Mouse (Mus musculus): ENCODE results near the gene Atg2b. TPM values are rescaled to one million over a fixed set of nuclear protein-coding genes. Genes with fewer than 3 reads are reported as not detected.

Atg2b gene
- total RNA-seq (2023): 46.4 TPM

GRCm38 (mm10) chr12:105685001-105685691 is at the start of gene Atg2b:
Gene Atg2b (minus strand): TSS chr12:105685211.

GRCm38 (mm10) chr12:105705799-105706487 is 20.9 kb upstream of the Atg2b start, which contains the start of gene Ak7:
Gene Ak7 (plus strand): TSS chr12:105705976.

GRCm38 (mm10) chr12:105683933-105684901 is 794 bp downstream of the Atg2b start, which contains the start of gene Gskip:
Gene Gskip (plus strand): TSS chr12:105684829.

GRCm38 (mm10) chr12:105602581-105603210 is 82.3 kb downstream of the Atg2b start, which contains the start of gene Bdkrb1:
Gene Bdkrb1 (plus strand): TSS chr12:105603085.

Other genes with a start within 250 kb of the Atg2b start
- not detected for gene D430019H16Rik, start 231.4 kb downstream of the Atg2b start, total RNA-seq (2023)
- gene Bdkrb2, start 122.0 kb downstream of the Atg2b start, total RNA-seq (2023): not detected
- not detected for gene Bdkrb1, start 82.1 kb downstream of the Atg2b start, total RNA-seq (2023)
- gene Gskip, start 382 bp downstream of the Atg2b start, total RNA-seq (2023): 11.9 TPM
- gene Ak7, start 20.8 kb upstream of the Atg2b start, total RNA-seq (2023): not detected
- gene Papola, start 99.5 kb upstream of the Atg2b start, total RNA-seq (2023): 141 TPM

All from CD4-positive naive resting alpha-beta T cell, adult 76 days (primary cell).